Mouse (Mus musculus) embryonic fibroblast, embryonic 13.5 days (primary cell): Measurements from ENCODE around the gene Rassf8.

Experiments
- CTCF ChIP-seq: IDR thresholded peaks from 2 replicates; pipeline ENCODE4 v1.5.1; 2011; ENCODE audit warnings: mild to moderate bottlenecking, control low read depth, low read length, moderate library complexity, borderline replicate concordance; ENCODE audit not compliant: insufficient read depth
- POLR2A ChIP-seq: IDR thresholded peaks from 2 replicates; pipeline ENCODE4 v1.6.1; 2011; ENCODE audit warnings: low read depth, mild to moderate bottlenecking, control low read depth, low read length, moderate library complexity

- TF ChIP-seq POLR2A (no peak), CTCF (no peak)
Measured at GRCm38 (mm10) chr6:145857428-145857827, 110.9 kb downstream of the Rassf8 start.
